Mouse (Mus musculus): ENCODE measurements at regions not wholly inside any gene's neighbourhood (a gene's known extent, or its start where the extent isn't known, plus 50 kb on each side); places are given as distances from the start of the nearest gene placed in this dataset.

GRCm38 (mm10) chr12:15174411-15175041 is 642.2 kb downstream of the Trib2 start:
- Histone ChIP-seq H3K4me3 (no peak overlapping the region), H3K27ac (peak overlapping the region; percentile 60; the same call in 1 of the 2 replicates)
- TF ChIP-seq CTCF (conservative IDR thresholded peaks at IDR 0.05), result no peak
- DNase-seq (ENCODE audit: low spot score in 2 of 2), result peak; percentile 0 to 12

GRCm38 (mm10) chr12:15162605-15163004 is 654.1 kb downstream of the Trib2 start:
- DNase-seq (ENCODE audit: low spot score in 2 of 2), result no peak
- no peak overlapping the region for H3K4me3 ChIP-seq
- no peak for TF ChIP-seq CTCF (conservative IDR thresholded peaks at IDR 0.05)
- no peak overlapping the region for H3K27ac ChIP-seq

- H3K27ac ChIP-seq, result no peak overlapping the region
- no peak overlapping the region for H3K4me3 ChIP-seq
- no peak for TF ChIP-seq CTCF (conservative IDR thresholded peaks at IDR 0.05)
- DNase-seq (ENCODE audit: low spot score in 2 of 2), result no peak
Observed at GRCm38 (mm10) chr12:15161864-15162263, 654.9 kb downstream of the Trib2 start.

GRCm38 (mm10) chr12:15160478-15160998 is 656.2 kb downstream of the Trib2 start:
- TF ChIP-seq CTCF (conservative IDR thresholded peaks at IDR 0.05), result no peak
- Histone ChIP-seq H3K27ac (no peak overlapping the region), H3K4me3 (no peak overlapping the region)
- no peak for DNase-seq (ENCODE audit: low spot score in 2 of 2)

GRCm38 (mm10) chr12:15146398-15146797 is 670.3 kb downstream of the Trib2 start:
- no peak for TF ChIP-seq CTCF (conservative IDR thresholded peaks at IDR 0.05)
- no peak overlapping the region for H3K4me3 ChIP-seq
- H3K27ac ChIP-seq, result no peak overlapping the region
- no peak for DNase-seq (ENCODE audit: low spot score in 2 of 2)

- no peak for TF ChIP-seq CTCF (conservative IDR thresholded peaks at IDR 0.05)
- Histone ChIP-seq H3K4me3 (no peak overlapping the region), H3K27ac (no peak overlapping the region)
- no peak for DNase-seq (ENCODE audit: low spot score in 2 of 2)
Observed at GRCm38 (mm10) chr12:15137039-15137438, 679.7 kb downstream of the Trib2 start.

- no peak for DNase-seq (ENCODE audit: low spot score in 2 of 2)
Observed at GRCm38 (mm10) chr12:15124179-15124578, 692.5 kb downstream of the Trib2 start.

GRCm38 (mm10) chr12:15122586-15123212 is 694.0 kb downstream of the Trib2 start:
- Histone ChIP-seq H3K4me3 (no peak overlapping the region), H3K27ac (no peak overlapping the region)
- TF ChIP-seq CTCF (conservative IDR thresholded peaks at IDR 0.05), result no peak
- DNase-seq (ENCODE audit: low spot score in 2 of 2), result peak in 1 of 2 experiments; percentile 3

More at GRCm38 (mm10) chr12:15124179-15124578, 692.5 kb downstream of the Trib2 start:
- no peak overlapping the region for H3K4me3 ChIP-seq
- H3K27ac ChIP-seq, result no peak overlapping the region
- TF ChIP-seq CTCF (conservative IDR thresholded peaks at IDR 0.05), result no peak

- TF ChIP-seq CTCF (conservative IDR thresholded peaks at IDR 0.05), result no peak
- Histone ChIP-seq H3K4me3 (no peak overlapping the region), H3K27ac (no peak overlapping the region)
- no peak for DNase-seq (ENCODE audit: low spot score in 2 of 2)
Observed at GRCm38 (mm10) chr12:15115556-15115955, 701.2 kb downstream of the Trib2 start.

- TF ChIP-seq CTCF (conservative IDR thresholded peaks at IDR 0.05), result no peak
- Histone ChIP-seq H3K27ac (no peak overlapping the region), H3K4me3 (no peak overlapping the region)
- no peak for DNase-seq (ENCODE audit: low spot score in 2 of 2)
Observed at GRCm38 (mm10) chr12:15114793-15115192, 701.9 kb downstream of the Trib2 start.

GRCm38 (mm10) chr12:15111049-15111448 is 705.7 kb downstream of the Trib2 start:
- Histone ChIP-seq H3K4me3 (no peak overlapping the region), H3K27ac (no peak overlapping the region)
- no peak for DNase-seq (ENCODE audit: low spot score in 2 of 2)
- TF ChIP-seq CTCF (conservative IDR thresholded peaks at IDR 0.05), result no peak

- Histone ChIP-seq H3K4me3 (no peak overlapping the region), H3K27ac (no peak overlapping the region)
- no peak for TF ChIP-seq CTCF (conservative IDR thresholded peaks at IDR 0.05)
- DNase-seq (ENCODE audit: low spot score in 2 of 2), result no peak
Observed at GRCm38 (mm10) chr12:15104876-15105275, 711.8 kb downstream of the Trib2 start.

- no peak overlapping the region for H3K4me3 ChIP-seq
- H3K27ac ChIP-seq, result no peak overlapping the region
- peak; percentile 16 to 26 for DNase-seq (ENCODE audit: low spot score in 2 of 2)
- TF ChIP-seq CTCF (conservative IDR thresholded peaks at IDR 0.05), result peak; percentile 74
Observed at GRCm38 (mm10) chr12:15078615-15079014, 738.1 kb downstream of the Trib2 start.

- no peak for DNase-seq (ENCODE audit: low spot score in 2 of 2)
- TF ChIP-seq CTCF (conservative IDR thresholded peaks at IDR 0.05), result no peak
- no peak overlapping the region for H3K4me3 ChIP-seq
- H3K27ac ChIP-seq, result peak overlapping the region; percentile 75
Observed at GRCm38 (mm10) chr12:15064351-15064750, 752.4 kb downstream of the Trib2 start.

All from layer of hippocampus, adult 2 months (tissue).